Mouse (Mus musculus): ENCODE measurements around the gene Tagln.

Gene Tagln

DNA sequence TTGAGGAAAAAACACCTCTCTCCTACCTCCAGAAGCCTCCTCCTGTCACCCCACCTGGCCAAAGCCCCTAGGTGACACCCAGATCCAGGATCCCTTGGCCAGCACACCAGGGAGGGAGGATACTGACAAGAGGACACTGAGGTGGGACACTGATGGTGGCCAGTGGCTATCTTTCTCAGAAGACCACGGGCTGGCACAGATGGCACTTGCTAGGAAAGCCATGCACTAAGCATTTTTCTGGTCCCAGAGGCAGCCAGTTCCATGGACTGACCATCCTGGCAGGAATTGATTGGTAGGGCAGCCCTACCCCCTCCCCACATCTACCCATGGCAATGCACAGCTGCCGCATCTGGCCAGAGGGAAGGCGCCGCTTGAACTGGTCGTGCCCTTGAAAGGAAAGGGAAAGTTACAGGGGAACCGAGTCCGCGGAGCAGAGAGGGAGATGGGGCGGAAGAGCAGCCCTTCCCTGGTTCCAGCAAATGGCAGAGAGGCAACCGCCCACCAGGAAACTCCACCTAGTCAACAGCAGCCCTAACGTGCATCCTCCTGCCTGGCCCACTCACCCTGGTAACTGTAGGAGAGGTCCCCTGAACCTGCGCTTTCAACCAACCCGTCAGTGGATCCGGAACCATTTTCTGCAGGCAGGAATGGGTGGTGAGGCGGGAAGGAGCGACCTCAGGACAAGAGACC is 10.5 kb upstream of the Tagln start:
- DNase-seq (ENCODE audit: extremely low read depth, low read depth, low spot score): no peak

DNA sequence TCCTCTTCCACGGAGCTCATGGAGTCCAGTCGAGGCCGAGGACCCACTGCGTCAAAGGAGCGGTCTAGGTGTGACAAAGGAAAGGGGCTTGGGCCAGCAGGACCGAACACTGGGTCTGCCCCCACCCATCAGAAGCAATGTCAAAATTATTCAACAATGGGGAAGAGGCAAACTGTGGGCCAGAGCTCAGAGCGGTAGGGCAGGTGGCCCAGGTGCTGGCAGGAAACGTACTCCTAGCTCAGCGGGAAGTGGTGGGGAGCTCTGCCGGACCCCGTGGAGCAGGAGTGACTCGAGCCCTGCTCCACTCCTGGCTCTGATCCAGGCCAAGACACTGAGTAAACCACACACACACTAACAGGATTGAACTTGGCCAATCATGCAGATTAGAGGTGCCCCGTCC is 9.9 kb upstream of the Tagln start:
- no peak for DNase-seq (ENCODE audit: extremely low read depth, low read depth, low spot score)

DNA sequence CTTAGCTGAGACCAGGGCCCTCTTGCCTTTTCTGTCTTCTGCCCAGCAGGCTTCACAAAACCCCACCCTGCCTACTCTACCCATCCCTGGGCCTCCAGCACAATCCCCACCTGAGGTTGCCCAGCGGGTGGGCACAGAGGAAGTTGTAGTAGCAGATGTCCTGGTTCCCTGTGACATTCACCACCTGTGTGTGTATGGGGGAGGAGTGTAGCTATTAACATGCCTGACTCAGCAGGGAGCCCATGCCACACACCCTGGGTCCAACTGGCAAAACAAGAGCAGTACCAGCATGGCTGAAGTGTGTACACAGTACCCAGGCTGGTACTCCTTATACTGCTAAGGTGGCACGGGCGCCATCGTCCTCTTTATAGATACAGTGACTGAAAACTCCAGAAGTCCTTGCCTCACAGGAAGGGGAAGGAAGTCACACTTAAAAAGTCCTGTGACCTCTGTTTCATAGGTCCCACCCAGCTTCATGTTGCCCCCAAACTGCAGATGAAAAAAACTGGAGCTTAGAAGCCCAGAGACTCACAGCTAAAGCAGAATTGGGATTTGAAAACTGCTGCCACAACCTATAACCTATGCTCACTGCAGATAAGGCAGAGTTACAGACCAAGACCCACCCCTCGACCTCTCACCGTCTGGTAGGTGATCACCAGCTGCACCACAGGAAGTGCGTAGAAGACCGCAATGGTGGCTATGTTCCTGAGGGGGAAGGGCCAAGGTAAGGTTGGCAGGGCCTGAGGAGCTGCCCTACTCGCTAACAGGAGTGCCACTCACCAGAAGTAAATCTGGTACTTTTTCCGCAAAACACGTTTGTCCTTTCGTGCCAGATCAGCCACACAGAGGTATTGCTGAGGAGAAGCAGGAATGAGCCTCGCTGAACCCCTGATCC is 8.9 kb upstream of the Tagln start:
- no peak for DNase-seq (ENCODE audit: extremely low read depth, low read depth, low spot score)

DNA sequence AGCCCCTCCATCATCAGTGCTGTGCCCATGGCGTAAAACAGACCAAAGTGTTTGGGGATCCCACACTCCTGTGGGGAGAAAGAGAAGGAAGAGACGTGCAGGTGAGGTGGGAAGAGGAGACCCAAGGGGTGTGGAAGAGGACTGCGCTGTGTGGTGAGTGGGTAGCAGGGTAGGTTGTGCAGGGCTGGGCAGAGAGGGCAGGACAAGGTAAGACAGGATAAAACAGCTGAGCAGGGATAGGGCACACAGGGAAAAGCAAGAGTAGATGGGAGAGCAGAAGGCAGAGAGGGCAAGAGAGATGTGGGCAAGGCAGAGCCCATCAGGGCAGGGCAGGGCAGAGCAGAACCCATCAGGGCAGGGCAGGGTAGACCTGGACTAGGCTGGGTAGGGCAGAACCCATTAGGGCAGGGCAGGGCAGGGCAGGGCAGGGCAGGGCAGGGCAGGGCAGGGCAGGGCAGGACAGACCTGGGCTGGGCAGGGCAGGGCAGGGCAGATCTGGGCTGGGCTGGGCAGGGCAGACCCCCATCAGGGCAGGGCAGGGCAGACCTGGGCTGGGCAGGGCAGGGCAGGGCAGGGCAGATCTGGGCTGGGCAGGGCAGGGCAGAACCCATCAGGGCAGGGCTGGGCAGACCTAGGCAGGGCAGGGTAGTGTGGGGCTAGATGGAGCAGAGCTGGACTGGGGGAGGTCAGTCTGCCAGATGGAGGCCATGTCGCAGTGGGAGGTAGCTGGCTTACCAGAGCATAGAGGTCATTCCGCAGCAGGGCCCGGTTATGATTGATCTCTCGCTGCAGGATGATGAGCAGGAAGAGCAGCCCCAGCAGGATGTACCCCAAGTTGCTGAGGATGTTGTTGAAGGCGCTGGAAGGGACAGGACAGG is 8.0 kb upstream of the Tagln start:
- DNase-seq (ENCODE audit: extremely low read depth, low read depth, low spot score): no peak

DNA sequence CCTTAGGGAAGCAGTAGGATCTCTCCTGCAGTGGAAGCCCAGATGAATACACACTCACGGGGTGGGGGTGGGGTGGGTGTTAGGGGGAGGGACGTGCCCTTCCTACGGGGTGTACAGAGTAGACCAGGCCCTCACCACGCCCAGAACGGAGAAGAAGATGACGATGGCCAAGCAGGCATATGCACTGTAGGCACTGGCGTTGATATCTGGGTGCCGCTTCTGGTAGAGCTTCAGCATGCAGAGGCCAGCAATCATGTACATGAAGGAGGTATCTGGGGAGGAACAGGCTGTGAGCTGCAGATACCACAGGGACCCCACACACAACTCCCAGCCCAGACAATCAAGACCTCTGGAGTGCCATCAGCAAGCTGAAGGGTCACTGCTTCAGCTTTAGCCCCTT is 7.1 kb upstream of the Tagln start:
- no peak for DNase-seq (ENCODE audit: extremely low read depth, low read depth, low spot score)

DNA sequence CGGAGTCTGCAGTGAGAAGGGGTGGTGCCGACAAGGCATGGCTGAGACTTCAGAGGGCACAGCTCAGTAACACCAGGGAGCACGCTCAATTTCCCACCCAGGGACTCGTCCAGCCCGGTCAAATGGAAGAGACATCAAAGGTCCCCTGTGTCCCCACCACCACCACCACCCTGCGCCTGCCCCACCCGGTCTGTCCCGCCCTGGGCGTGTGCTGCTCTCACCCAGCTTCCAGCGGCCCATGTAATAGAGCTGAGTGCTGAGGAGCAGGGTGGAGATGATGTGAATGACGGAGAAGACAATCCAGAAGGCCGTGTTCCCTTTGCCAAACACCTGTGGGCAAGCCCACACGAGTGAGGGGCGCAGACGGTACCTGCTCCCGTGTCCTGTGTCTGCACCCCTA is 6.6 kb upstream of the Tagln start:
- DNase-seq (ENCODE audit: extremely low read depth, low read depth, low spot score): no peak

DNA sequence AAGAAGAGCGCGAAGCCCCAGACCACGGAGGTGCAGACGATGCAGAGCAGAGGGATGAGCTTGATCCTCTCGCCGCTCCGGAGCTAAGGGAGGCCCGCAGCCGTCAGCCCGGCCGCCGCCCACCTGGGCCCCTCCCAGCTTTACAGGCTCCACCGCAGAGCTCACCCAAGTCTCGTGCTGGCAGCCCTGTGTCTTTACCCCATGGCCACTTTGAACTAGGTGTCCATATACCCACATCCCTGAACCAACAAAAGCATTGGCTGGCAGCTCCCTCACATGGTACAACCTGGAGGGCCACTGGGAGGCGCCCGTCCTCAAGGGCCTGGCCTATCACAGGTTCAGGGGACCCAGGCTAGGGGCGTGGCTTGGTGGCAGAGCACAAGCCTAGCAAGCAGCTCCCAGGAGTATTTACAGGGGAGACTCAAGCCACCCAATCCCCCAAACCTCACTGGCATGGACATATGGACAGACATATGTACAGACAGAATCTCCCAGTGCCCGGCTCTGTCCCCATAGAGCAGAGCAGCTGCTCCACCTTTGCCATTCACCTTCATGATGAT is 5.6 kb upstream of the Tagln start:
- no peak for DNase-seq (ENCODE audit: extremely low read depth, low read depth, low spot score)

DNA sequence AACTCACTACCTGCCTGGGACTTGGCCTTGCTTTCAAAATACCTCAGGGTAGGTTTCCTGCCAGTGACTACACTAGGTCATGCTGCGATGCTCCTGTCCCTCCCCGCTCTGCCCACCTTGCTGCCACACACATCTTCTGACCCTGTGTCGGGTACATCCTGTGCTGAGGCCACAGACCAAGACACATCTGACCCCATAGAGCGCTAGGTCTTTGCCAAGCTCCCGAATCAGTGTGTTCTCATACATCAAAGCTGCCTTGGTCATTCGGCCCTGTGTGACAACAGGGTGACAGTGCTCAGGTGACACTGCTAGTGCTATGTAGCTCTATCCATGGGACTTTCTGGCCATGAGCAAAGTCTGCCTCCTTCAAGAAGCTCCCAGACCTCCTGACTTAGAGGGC is 3.9 kb upstream of the Tagln start:
- no peak for DNase-seq (ENCODE audit: extremely low read depth, low read depth, low spot score)

DNA sequence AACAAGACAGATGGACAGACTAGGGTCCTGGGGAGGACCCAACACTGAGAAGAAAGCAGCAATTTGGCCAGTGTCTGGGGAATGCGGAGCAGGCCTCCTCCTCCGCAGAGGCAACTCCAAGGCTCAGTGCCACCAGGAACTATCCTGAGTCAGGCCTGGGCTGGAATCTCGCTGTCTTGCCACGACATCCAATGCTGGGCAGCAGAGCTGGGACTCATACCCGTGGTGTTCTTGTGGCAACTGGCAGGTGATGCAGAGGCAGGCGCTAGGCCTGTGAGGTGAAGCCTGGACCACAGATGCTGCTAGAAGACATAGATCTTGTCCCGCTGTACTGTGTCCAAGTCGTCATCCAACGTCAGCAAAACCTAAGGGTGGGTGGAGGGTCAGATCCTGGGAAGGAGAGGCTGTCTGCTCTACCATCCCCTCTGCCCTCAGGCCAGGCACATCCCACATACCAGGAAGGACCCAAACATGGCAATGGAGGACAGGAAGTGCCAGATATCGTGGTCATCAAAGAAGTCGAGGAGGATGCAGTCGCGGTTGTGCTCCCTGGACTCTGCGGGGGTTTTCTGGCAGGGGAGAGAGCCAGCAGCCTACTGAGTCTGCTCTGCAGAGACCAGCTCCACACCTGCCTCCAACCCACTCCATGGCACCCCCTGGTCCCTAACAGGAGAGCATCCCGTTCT is 3.2 kb upstream of the Tagln start:
- no peak for DNase-seq (ENCODE audit: extremely low read depth, low read depth, low spot score)

DNA sequence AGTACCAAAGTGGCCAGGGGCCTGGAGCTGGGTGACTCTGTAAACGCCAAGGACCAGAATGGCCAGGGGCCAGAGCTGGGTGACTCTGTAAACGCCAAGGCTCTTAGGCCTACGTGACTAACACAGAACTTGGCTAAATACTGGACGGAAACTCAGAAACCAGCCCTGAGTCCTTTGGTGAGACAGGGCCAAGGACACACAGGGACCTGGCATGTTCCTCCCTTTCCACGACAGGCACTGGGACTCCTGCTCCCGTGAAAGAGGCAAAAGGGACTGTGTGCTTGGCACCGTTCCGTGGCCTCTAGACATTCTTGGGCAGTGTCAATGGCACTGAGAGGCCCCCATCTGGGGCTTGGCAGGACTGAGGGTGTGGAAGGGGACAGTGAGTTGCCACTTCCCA is 2.2 kb upstream of the Tagln start:
- DNase-seq (ENCODE audit: extremely low read depth, low read depth, low spot score): no peak

DNA sequence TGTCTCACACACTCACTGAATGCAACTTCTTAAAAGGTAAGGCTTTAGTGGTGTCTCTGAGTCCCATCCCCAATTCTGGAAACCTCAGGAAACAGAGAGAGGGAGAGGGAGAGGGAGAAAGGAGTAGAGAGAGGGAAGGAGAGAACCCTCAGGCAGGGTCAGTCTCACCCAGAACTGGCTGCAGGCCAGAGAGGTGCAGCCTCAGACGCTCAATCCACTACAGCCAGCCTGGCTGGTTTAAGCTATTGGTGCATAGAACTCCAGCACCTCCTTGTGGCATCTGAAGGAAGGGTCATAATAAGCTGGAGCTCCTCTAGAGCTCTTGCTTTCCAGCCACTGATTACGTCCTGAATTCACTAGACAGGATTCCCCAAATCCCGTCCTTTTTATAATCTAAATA is 1.0 kb upstream of the Tagln start:
- no peak for DNase-seq (ENCODE audit: extremely low read depth, low read depth, low spot score)

DNA sequence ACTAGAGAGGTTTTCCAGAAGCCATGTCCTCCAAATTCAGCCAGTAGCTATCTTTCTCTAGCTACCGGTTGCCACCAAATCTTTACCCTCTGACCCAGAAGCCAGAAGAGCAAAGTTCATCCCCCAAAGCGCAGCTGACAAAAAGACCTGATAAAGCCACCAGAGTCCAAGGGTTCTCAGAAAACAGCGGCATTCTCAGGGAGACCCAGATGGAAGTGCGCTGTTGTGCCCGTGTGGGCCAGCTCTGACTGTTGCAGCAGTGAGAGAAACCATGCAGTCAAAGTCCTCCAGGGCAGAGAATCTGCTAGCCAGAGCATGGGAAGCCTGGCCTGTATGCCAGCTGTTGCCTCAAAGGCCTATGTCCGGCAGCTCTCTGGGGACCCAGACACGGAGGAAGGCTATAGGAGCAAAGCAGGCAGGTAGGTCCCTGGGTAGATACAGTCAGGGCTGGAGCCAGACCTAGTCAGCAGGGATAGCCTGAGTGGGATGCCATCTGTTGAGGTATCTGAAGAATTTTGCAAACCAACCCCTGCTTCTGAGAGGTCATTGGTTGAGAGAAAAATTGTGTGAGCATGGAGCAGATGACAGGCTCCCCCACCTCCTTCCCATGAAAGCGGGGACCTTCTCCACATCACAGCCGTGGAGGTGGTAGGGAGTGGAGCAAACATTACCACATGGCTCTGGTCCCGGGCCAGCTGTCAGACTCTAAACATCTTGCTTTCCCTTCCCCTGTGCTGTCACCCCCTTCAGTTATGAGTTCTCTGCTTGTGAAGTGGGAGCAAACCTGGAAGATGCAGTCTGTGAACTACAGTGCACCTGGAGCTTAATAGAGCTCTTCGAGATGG is 3.1 kb downstream of the Tagln start:
- no peak for DNase-seq (ENCODE audit: extremely low read depth, low read depth, low spot score)

DNA sequence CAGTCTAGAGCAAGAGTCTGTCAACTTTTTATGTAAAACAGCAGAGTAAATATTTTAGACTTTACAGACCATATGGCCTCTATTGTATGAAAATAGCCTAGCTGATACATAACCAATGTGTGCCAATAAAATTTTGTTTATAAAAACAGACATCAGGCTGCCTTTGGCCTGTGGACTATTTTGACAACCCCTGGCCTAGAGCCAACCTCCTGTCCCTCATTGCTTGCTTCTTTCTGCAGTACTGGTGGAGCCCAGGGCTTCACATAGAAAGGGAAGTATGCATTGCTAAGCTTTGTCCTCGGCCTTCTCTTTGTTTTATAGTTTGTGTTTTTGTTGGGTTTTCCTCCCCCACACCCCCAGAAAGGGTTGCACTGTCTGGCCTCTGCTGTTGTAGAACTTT is 3.9 kb downstream of the Tagln start:
- DNase-seq (ENCODE audit: extremely low read depth, low read depth, low spot score): no peak

DNA sequence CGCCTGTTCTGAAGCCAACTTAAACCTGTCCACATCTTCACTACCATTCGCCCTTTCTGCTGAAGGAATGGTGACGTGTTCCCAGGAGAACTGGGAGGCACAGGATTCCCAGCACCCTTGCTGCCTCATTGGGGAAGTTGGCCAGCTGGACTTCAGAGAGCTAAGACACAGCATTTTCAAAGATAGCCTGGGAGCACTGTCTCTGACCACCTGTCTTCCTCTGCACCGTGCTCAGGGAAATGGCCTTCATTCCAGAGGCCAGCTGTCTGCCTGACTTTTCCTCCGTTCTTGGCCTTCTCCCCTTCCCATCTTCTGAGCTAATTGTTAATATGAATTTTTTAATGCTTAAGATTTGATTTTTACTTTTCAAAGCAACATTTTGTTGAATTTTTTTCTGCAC is 6.6 kb downstream of the Tagln start:
- no peak for DNase-seq (ENCODE audit: extremely low read depth, low read depth, low spot score)

DNA sequence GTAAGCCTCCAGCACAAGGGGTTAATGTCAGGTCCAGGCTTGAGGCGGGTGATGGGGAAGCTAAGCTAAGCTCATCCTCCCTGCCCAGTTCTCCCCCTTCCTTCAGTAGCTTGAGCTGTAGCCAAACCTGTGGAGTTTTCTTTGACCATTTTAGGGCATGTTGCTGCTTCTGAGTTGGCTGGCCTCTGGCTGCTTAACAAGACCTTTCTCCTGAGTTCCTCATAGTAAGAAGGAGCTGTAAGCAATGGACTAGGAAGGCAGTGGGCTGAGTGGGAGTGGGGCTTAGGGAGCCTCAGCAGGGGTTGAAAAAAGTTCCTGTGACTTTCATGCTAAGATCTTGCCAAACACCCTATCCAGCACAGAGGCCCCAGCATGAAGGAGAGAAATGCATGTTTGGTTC is 16.0 kb downstream of the Tagln start:
- no peak for DNase-seq (ENCODE audit: extremely low read depth, low read depth, low spot score)

DNA sequence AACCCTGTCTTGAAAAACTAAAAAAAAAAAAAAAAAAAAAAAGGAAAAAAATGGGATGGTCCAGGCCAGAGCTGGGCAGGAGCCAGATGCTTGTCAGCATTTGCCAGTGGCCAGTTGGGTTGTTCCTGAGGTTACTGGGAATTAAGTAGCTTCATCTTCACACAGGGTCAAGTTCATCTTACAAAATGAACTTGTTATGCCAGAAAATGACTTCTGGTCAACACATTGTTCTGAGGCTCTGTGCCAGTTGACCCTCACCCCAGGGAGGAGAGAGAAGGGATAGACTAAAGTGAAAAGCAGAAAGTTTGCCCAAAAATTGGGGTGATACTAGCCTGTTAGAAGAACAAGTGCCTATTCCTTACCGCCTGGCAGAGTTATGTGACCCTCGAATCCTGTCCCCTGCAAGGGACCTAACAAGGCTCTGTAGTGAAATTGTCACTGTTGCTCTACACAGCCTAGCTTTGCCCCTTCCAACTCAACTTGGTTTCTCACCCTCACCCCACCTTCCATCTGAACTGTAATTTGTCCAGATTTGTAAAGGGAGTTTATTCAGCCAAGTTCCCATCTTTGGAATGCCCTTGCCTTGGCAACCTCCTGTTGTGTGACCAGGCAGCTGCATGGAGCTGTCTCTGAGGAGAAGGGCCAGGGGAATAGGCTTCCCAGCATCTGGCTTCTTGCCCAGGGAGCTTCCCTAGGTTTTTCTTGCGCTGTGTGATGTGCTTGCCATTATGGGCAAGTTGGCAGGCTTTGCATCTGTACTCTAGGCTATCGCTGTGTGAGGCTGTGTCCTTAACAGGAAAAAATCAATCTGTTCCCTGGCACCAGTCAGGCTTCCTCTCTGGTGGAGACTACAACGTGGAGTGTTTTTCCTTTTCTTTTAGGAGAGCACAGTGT is 18.6 kb downstream of the Tagln start:
- DNase-seq (ENCODE audit: extremely low read depth, low read depth, low spot score): no peak

DNA sequence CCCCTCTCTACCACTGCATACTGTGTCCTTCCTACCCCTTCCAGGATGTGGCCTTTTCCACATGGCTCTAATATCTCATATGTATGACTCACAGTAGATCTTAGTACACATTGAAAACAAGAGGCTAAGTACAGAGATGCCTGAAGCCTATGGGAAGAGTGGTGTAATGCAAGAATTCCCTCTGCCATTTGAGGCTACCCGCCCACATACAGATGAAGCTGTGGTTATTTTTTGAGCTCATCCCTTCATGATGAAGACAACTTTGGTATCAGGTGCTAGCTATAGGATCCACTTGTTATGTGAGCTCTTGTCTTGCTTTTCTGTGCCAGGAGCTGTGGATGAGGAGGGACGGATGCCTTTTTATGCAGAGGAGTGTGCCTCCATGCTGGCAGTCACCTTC is 20.2 kb downstream of the Tagln start:
- no peak for DNase-seq (ENCODE audit: extremely low read depth, low read depth, low spot score)

DNA sequence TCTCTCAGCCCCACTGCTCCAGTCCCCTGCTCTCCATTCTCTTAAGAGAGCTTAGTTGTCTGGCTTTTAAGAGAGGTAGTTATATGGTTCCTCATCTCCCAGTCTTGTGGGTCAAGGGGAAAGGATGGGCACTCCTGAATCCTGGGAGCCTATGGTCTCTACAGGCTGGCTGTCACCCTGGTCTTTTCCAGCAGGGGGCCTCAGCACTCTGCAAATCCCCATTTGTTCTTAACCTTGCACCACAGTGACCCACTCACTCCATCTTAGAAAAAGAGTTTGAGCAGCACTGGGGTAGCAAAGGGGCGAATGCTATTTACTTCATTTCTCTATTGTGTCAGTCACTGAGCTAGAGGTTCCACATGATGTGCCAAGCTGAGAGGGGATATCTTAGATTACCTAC is 24.2 kb downstream of the Tagln start:
- DNase-seq (ENCODE audit: extremely low read depth, low read depth, low spot score): no peak

DNA sequence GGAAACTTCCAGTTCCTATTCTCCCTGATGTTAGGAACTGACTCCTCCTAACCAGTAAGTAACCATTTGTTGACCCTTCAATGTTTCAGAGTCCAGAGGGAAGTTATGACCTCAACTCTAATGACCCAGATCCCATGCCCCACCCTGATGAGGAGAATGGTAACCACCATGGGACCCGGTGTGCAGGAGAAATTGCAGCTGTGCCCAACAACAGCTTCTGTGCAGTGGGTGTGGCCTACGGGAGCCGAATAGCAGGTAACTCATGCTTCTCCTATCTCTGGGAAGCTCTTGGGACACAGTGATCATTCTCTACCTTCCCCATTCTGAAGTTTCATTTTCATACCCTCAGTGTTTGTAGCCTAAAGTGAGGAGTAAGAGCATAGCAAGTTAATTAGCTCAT is 24.9 kb downstream of the Tagln start:
- no peak for DNase-seq (ENCODE audit: extremely low read depth, low read depth, low spot score)
